Mouse (Mus musculus) ovary, adult 18-20 months (tissue): Measurements from ENCODE around the gene Sorcs3.

ENCODE experiments used
- DNase-seq: peaks from one replicate; pipeline ENCODE4 v3.0.0; 2022; ENCODE audit warnings: low spot score, mixed read lengths

Sorcs3 gene

GRCm38 (mm10) chr19:48285602-48286225 is 79.9 kb downstream of the Sorcs3 start:
- no peak for DNase-seq

- no peak for DNase-seq
Measured at GRCm38 (mm10) chr19:48294251-48294650, 88.4 kb downstream of the Sorcs3 start.

GRCm38 (mm10) chr19:48298384-48298783 is 92.6 kb downstream of the Sorcs3 start:
- no peak for DNase-seq

GRCm38 (mm10) chr19:48300440-48301231 is 94.8 kb downstream of the Sorcs3 start:
- DNase-seq = no peak

- no peak for DNase-seq
Measured at GRCm38 (mm10) chr19:48301300-48301699, 95.5 kb downstream of the Sorcs3 start.

GRCm38 (mm10) chr19:48308341-48308740 is 102.5 kb downstream of the Sorcs3 start:
- no peak for DNase-seq

GRCm38 (mm10) chr19:48309531-48310337 is 103.9 kb downstream of the Sorcs3 start:
- DNase-seq = no peak

GRCm38 (mm10) chr19:48310338-48310710 is 104.5 kb downstream of the Sorcs3 start:
- no peak for DNase-seq

- no peak for DNase-seq
Measured at GRCm38 (mm10) chr19:48313776-48314175, 108.0 kb downstream of the Sorcs3 start.

GRCm38 (mm10) chr19:48327115-48327514 is 121.3 kb downstream of the Sorcs3 start:
- no peak for DNase-seq

GRCm38 (mm10) chr19:48328171-48328570 is 122.3 kb downstream of the Sorcs3 start:
- DNase-seq = no peak

GRCm38 (mm10) chr19:48331640-48332039 is 125.8 kb downstream of the Sorcs3 start:
- DNase-seq = no peak

GRCm38 (mm10) chr19:48333085-48333484 is 127.3 kb downstream of the Sorcs3 start:
- no peak for DNase-seq

GRCm38 (mm10) chr19:48337461-48337860 is 131.6 kb downstream of the Sorcs3 start:
- DNase-seq = no peak

- DNase-seq = no peak
Measured at GRCm38 (mm10) chr19:48338098-48338497, 132.3 kb downstream of the Sorcs3 start.

GRCm38 (mm10) chr19:48342770-48343169 is 136.9 kb downstream of the Sorcs3 start:
- no peak for DNase-seq

- DNase-seq = no peak
Measured at GRCm38 (mm10) chr19:48343442-48343841, 137.6 kb downstream of the Sorcs3 start.

GRCm38 (mm10) chr19:48347116-48347515 is 141.3 kb downstream of the Sorcs3 start:
- DNase-seq = no peak

GRCm38 (mm10) chr19:48356806-48357205 is 151.0 kb downstream of the Sorcs3 start:
- DNase-seq = no peak

GRCm38 (mm10) chr19:48362167-48362566 is 156.3 kb downstream of the Sorcs3 start:
- DNase-seq = no peak

- no peak for DNase-seq
Measured at GRCm38 (mm10) chr19:48368056-48368455, 162.2 kb downstream of the Sorcs3 start.

- no peak for DNase-seq
Measured at GRCm38 (mm10) chr19:48371787-48372186, 166.0 kb downstream of the Sorcs3 start.
